Mouse (Mus musculus) lung, postnatal 0 days (tissue): ENCODE data around the gene Mpnd.

Experiments
- CTCF ChIP-seq: IDR thresholded peaks from 2 replicates; pipeline ENCODE4 v1.5.1; 2016; ENCODE audit warnings: antibody characterized with exemption, mild to moderate bottlenecking
- EP300 ChIP-seq: IDR thresholded peaks from 2 replicates; pipeline ENCODE4 v1.6.1; 2016; ENCODE audit warnings: antibody characterized with exemption, mild to moderate bottlenecking, control low read depth

- TF ChIP-seq CTCF: peak; percentile 36
- TF ChIP-seq EP300: no peak
These were observed 25.4 kb downstream of the Mpnd start for GRCm38 (mm10) chr17:56030919-56031318.
